Mouse (Mus musculus) midbrain, embryonic 11.5 days (tissue): ENCODE measurements at regions not wholly inside any gene's neighbourhood (a gene's known extent, or its start where the extent isn't known, plus 50 kb on each side); places are given as distances from the start of the nearest gene placed in this dataset.

Experiments used
- ATAC-seq: fragments of 200-750 bp; cut with Nextera tagmentation; 2 replicates; pipeline ENCODE4 v1.8.0; 2017; ENCODE audit warnings: moderate TSS enrichment, moderate library complexity; ENCODE audit not compliant: low FRiP score
- DNase-seq: peaks from one replicate; pipeline ENCODE4 v3.0.0; 2015; ENCODE audit warnings: low spot score; ENCODE audit errors: missing footprints
- H3K27ac ChIP-seq: fragments of 300-500 bp; sonication (generic); 2 replicates; pipeline ENCODE4 v1.5.1; 2014; ENCODE audit warnings: low read depth, low read length
- H3K27me3 ChIP-seq: fragments of 300-500 bp; sonication (generic); 2 replicates; pipeline ENCODE4 v1.6.1; 2014; ENCODE audit warnings: mild to moderate bottlenecking, low read length, moderate library complexity, mixed read lengths; ENCODE audit not compliant: control insufficient read depth, insufficient read depth
- H3K36me3 ChIP-seq: fragments of 300-500 bp; sonication (generic); 2 replicates; pipeline ENCODE4 v1.6.1; 2014; ENCODE audit warnings: mild to moderate bottlenecking, low read length, moderate library complexity, mixed read lengths; ENCODE audit not compliant: control insufficient read depth, insufficient read depth
- H3K4me1 ChIP-seq: fragments of 300-500 bp; sonication (generic); 2 replicates; pipeline ENCODE4 v1.6.1; 2014; ENCODE audit warnings: low read length; ENCODE audit not compliant: control insufficient read depth, insufficient read depth
- H3K4me2 ChIP-seq: fragments of 300-500 bp; sonication (generic); 2 replicates; pipeline ENCODE4 v1.6.1; 2014; ENCODE audit warnings: mild to moderate bottlenecking, moderate library complexity
- H3K4me3 ChIP-seq: fragments of 300-500 bp; sonication (generic); 2 replicates; pipeline ENCODE4 v1.5.1; 2014; ENCODE audit warnings: low read depth, low read length
- H3K9ac ChIP-seq: fragments of 300-500 bp; sonication (generic); 2 replicates; pipeline ENCODE4 v1.6.1; 2014; ENCODE audit warnings: low read length
- H3K9me3 ChIP-seq: fragments of 300-500 bp; sonication (generic); 2 replicates; pipeline ENCODE4 v1.6.1; 2016; ENCODE audit warnings: low read length; ENCODE audit not compliant: control insufficient read depth
- WGBS: fragments of 180-500 bp; shearing (Covaris S2); extraction: QIAGEN DNeasy Blood & Tissue Kit; methylation state at CpG from one replicate; pipeline ENCODE4 v1.1.7; 2014; 5-methylcytosine and 5-hydroxymethylcytosine counted together

DNA sequence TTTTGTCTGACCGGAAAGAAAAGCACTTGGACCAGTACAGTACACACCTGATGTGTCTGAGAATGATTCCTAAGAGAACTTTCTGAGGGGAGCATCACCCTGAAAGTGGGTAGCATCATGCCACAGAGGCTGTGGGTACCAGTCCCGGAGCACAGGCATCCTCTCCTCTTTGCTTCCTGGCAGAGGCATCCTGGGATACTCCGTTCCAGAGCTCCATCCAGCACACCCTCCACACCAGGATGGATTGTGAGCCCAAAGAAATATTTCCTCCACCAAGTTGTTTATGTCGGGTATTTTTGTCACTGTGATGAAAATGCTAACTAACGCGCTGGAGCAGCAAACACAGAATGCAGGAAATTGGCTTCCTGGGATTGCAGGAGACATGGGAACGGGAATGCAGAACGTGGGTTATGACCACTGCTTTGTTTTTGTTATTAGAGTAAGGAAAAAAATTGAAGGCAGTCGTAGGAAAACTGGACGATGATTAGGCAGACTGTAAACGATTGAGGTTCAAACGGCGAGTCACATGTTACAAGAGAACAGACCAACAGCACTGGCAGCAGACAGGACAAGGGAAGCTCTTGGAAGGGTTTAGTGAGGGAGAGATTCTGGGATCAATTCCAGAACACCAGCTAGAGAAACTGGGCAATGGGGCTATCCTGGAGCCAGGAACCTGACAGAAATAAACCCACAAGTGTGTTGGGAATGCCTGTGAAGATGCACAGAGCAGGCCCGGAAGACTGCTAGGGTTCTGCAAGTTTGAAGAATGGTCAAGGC lies 134.6 kb downstream of the Fgf18 start:
- no peak overlapping the region for H3K4me3 ChIP-seq
- no peaks in the 10 kb centered on the region for H3K9me3 ChIP-seq
- no peaks in the 10 kb centered on the region for H3K27me3 ChIP-seq
- no peak overlapping the region for H3K9ac ChIP-seq
- H3K27ac ChIP-seq = no peak overlapping the region
- DNase-seq (no peak), ATAC-seq (no peak)
- 90% methylated on average over 14 of the region's 14 CpGs for WGBS
- H3K4me2 ChIP-seq = no peak overlapping the region
- no peaks in the 10 kb centered on the region for H3K4me1 ChIP-seq
- H3K36me3 ChIP-seq = no peaks in the 10 kb centered on the region

DNA sequence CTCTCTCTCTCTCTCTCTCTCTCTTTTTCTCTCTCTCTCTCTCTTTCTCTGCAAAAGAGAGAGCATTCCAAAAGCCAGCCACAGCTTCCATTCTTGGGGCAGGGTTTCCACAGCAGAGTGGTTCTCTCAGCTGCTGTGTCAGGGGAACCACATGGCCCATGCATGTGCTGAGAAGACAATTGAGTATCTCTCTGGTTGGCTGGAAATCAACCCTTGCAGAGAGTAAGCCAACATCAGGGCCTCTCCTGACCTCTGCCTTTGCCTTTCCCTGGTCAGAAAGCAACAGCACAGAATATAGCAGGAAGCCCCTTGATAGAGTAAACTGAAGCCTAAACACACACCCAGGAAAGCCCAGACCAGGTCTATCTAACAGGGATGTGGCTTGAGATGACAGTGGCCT lies 138.6 kb downstream of the Fgf18 start:
- H3K36me3 ChIP-seq = no peaks in the 10 kb centered on the region
- no peak overlapping the region for H3K27ac ChIP-seq
- H3K9ac ChIP-seq = no peak overlapping the region
- H3K4me3 ChIP-seq = no peak overlapping the region
- H3K4me2 ChIP-seq = no peak overlapping the region
- no peak for DNase-seq
- H3K4me1 ChIP-seq = peaks cover 3% of the 10 kb centered on the region; the same call in 1 of the 2 replicates
- ATAC-seq = no peak
- no peaks in the 10 kb centered on the region for H3K27me3 ChIP-seq
- H3K9me3 ChIP-seq = no peaks in the 10 kb centered on the region

DNA sequence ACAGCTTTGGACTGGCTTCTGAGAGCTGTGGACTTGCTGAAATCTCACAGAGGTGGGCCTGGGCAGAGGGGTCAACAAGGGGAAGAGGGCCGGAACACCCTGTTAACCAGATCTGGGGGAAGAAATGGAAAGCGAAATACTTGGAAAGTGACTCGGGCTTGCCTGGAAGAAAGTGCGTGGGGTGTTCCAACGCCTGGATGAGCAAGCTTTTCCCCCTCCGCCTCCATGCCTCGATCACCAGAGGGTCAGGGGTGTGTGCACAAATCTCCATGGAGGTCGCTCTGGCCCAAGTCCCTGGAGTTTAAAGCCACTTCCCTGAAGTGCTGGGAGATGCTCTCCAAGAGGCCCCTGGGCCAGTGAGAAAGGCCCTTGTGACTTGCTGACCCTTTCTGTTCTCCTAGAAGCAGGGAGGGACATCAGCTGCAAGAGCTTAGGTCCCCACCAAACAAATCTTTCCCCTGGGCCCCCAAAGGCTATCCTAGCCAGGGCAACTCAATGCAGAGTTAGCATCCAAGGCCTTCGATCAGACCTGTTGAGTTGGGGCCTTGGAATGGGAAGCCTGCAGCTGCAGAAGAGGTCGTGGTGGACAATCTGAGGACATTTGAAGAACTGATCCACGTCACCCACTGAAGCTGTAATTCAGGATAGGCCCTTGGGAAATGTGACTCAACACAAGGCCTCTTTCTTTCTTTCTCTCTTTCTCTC lies 139.2 kb downstream of the Fgf18 start:
- H3K9me3 ChIP-seq = no peaks in the 10 kb centered on the region
- WGBS = 85% methylated on average over 11 of the region's 11 CpGs
- H3K9ac ChIP-seq = no peak overlapping the region

DNA sequence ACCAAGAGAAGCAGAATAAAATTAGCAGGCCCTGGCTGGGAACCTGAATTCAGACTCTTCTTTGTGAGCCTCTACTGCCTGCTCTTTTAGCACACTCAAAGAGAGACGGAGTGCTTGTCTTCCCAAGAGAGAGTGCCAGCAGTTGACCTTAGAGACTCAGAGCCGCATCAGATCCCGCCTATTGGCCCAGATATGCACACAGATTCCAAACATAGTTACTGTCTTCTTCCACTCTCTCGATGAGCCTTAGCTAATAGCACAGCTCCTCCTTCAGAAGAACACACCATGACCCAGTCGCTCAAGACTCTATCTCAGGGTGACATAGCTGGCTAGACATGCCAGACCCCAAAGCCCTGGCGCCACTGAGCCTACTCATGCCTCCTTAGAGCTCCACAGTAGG lies 139.8 kb downstream of the Fgf18 start:
- no peak overlapping the region for H3K4me2 ChIP-seq
- 87% methylated on average over 6 of the region's 6 CpGs for WGBS

More for the DNA sequence above, 139.2 kb downstream of the Fgf18 start:
- DNase-seq = no peak
- no peak overlapping the region for H3K4me2 ChIP-seq
- peaks cover 3% of the 10 kb centered on the region; the same call in 1 of the 2 replicates for H3K4me1 ChIP-seq
- H3K27ac ChIP-seq = no peak overlapping the region
- no peaks in the 10 kb centered on the region for H3K36me3 ChIP-seq
- H3K4me3 ChIP-seq = no peak overlapping the region
- H3K27me3 ChIP-seq = no peaks in the 10 kb centered on the region
- no peak for ATAC-seq

DNA sequence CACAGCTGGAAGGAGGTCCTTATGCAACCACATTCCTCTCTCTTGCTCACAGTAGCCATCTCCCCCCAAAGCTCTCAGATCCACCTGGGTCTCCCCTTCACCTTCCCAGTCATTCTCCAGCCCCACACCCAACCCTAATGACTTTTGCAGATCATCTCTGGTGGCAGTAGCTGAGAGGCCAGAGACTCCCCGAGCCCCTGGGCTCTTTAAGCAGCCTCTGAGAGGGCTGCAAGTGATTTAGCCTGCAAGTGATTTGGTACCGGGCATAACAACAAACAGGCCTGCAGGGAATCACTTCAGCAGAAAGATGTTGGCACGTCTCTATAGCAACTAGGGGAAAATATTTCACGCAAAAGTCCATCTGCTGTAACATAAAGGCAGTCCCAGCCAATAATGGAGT lies 142.0 kb downstream of the Fgf18 start:
- Histone ChIP-seq H3K36me3 (no peaks in the 10 kb centered on the region), H3K4me1 (peaks cover 3% of the 10 kb centered on the region; the same call in 1 of the 2 replicates), H3K9me3 (no peaks in the 10 kb centered on the region), H3K4me3 (no peak overlapping the region), H3K27ac (no peak overlapping the region), H3K4me2 (no peak overlapping the region), H3K9ac (no peak overlapping the region), H3K27me3 (no peaks in the 10 kb centered on the region)
- WGBS = 56% methylated on average over 4 of the region's 4 CpGs
- ATAC-seq (no peak), DNase-seq (no peak)

More for the DNA sequence above, 139.8 kb downstream of the Fgf18 start:
- ATAC-seq (no peak), DNase-seq (no peak)
- Histone ChIP-seq H3K4me1 (peaks cover 3% of the 10 kb centered on the region; the same call in 1 of the 2 replicates), H3K9me3 (no peaks in the 10 kb centered on the region), H3K27me3 (no peaks in the 10 kb centered on the region), H3K27ac (no peak overlapping the region), H3K36me3 (no peaks in the 10 kb centered on the region), H3K4me3 (no peak overlapping the region), H3K9ac (no peak overlapping the region)

DNA sequence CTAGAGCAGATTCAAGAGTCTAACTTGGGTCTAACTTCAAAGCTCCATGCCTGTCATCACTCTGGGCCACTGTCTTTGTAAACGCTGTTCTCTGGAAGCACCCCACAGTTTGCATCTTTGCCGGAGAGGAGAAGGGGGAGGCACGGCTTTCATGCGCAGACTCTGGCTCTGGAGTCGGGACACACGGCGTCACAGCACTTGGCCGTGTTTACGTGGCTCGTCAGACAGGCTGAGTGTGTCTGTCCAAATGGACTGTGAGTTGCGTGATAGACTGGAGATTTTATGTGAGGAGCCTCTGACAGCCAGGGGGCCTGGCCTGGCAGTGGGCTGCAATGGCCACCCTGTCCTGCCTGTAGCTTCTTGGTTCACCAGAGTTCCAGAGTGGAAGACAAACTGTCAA lies 142.6 kb downstream of the Fgf18 start:
- H3K36me3 ChIP-seq = no peaks in the 10 kb centered on the region
- no peak for DNase-seq
- 89% methylated on average over 11 of the region's 11 CpGs for WGBS
- no peaks in the 10 kb centered on the region for H3K27me3 ChIP-seq
- no peak for ATAC-seq
- H3K4me3 ChIP-seq = no peak overlapping the region
- H3K9ac ChIP-seq = no peak overlapping the region
- no peak overlapping the region for H3K27ac ChIP-seq
- no peak overlapping the region for H3K4me2 ChIP-seq
- H3K9me3 ChIP-seq = no peaks in the 10 kb centered on the region
- H3K4me1 ChIP-seq = peaks cover 3% of the 10 kb centered on the region; the same call in 1 of the 2 replicates

DNA sequence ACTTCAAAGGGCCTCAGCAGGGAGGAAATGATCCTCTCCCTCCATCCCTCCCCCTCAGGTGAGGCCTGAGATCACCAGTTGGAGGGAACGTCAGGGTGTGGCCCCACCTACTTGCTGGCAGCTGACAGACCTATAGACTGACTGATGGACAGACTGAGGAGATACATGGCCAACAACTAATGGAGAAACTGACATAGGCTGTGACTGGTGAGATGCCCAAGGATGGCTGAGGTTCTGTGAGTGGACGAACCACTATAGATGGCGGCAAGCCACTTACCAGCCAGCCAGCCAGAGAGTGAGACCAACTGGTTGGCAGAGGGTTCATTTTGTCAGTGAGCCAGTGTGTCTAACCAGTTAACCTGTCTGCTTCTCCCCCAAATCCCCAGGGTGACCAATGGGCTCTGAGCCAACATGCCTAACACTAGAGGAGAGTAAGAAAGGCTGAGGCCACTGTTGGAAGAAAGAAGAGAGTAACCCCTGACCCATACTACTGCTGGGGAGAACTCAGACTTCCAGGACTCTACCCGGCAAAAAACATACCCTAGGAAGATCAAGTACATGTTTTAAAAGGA lies 147.4 kb downstream of the Fgf18 start:
- ATAC-seq = no peak
- Histone ChIP-seq H3K9ac (no peak overlapping the region), H3K4me2 (no peak overlapping the region), H3K4me3 (no peak overlapping the region), H3K27ac (no peak overlapping the region), H3K36me3 (no peaks in the 10 kb centered on the region), H3K27me3 (no peaks in the 10 kb centered on the region), H3K4me1 (no peaks in the 10 kb centered on the region), H3K9me3 (no peaks in the 10 kb centered on the region)
- no peak for DNase-seq
- 85% methylated on average over 4 of the region's 4 CpGs for WGBS

DNA sequence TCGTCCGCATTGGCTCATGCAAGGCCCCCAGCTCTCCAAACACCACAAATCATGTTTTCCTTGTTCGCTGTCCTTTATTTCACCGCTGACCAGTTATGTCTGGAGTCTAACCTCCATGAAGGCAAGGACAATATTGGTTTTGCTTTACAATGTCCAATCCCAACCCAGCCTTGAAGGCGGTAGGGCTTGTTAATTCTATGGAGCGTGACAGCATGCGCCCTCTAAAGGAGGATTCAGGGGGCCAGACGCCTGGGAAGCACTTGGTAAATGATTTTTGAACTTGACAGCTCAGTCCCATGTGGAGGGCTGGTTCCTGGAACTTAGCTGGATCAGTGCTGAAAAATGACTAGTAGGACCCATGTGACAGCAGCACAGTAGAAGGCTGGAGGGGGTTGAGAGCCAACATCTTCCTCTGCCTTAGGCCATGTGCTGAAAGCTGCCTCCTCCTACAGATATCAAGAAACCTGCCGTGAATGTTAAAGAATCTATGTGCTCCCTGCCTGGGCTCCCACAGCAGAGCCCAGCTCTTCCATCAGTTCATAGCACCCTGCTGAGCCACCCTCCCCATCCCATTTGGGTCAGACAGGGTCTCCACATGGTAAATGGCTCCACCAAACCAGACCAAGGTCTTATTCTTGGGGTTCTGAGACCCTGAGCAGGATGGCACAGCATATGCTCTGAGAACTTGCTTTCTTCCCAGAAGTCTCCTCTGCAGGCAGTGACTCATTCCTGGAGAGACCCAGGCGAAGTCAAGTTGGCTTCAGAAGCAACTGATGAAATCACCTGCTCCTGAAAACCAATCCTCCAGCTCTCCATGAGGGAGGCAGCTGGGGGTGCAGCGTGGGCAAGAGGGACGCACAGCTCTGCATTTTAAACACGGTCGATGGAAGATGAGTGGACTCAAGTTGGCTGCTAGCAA lies 148.3 kb downstream of the Fgf18 start:
- ATAC-seq (no peak), DNase-seq (no peak)
- H3K4me3 ChIP-seq = no peak overlapping the region
- H3K27me3 ChIP-seq = no peaks in the 10 kb centered on the region
- no peak overlapping the region for H3K9ac ChIP-seq
- no peak overlapping the region for H3K4me2 ChIP-seq
- no peaks in the 10 kb centered on the region for H3K36me3 ChIP-seq
- H3K4me1 ChIP-seq = no peaks in the 10 kb centered on the region
- no peak overlapping the region for H3K27ac ChIP-seq
- H3K9me3 ChIP-seq = no peaks in the 10 kb centered on the region
- WGBS = 82% methylated on average over 14 of the region's 14 CpGs
